ENCODE assay signal across 8 mouse cellular contexts in the genomic region with DNA sequence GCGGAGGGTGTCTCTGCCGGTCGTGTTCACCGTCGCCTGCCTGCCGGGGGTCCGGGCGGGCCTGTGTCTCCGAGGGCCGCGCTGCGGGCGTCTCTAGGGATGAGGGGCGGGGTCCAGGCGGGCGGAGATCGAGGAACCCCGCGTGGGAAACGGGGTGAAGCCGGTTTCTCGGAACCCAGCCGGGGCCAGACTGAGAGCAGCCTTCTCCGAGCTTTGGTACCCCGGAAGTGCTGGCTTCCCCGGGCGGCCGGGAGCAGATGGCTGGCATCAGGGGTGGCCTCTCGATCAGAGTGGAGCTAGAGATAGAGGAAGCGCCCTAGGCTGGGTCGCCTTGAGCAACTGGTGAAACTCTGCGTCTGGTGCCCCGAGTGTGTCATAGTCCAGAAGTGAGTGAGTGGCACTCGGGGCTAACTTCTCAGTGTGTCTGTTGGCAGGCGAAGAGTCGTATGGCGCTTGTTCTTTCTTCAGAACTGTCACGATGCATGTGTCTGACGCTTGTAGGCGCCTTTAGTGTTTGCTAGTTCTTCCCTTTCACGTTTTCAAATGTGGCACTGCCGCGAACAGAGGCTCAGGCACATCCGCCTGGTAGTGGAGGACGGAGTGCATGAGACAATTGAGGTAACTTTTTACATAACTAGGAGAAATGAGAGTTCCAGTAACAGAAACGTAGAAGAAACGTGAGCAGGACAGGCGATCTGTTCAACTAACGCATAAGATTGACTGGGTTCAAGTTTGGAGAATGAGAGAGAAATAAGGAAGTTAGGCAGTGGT. TPM values are rescaled to one million over a fixed set of nuclear protein-coding genes. Genes with fewer than 3 reads are reported as not detected.
DNase-seq lines count a peak whose midpoint lies in the region; ATAC-seq lines count a peak whose summit lies in the region.

No protein-coding gene starts in this region.

- no peaks in the 10 kb centered on the region for H3K27me3 ChIP-seq in heart, embryonic 15.5 days
- no peaks in the 10 kb centered on the region for H3K27me3 ChIP-seq in limb, embryonic 11.5 days (ENCODE audit: control insufficient read depth, insufficient read depth, low read length)
- no peaks in the 10 kb centered on the region for H3K27me3 ChIP-seq in neural tube, embryonic 14.5 days (ENCODE audit: control insufficient read depth, insufficient read depth, low read length)

- peak overlapping the region; percentile 90 for H3K27ac ChIP-seq in heart, embryonic 15.5 days
- H3K27ac ChIP-seq in limb, embryonic 11.5 days (replicated peaks; ENCODE audit: low read depth, low read length): peak overlapping the region; percentile 74; the same call in 1 of the 2 replicates
- peak overlapping the region; percentile 95 for H3K27ac ChIP-seq in neural tube, embryonic 14.5 days (ENCODE audit: low read depth, low read length)

- DNase-seq in gastrocnemius, postnatal 14 days: peak; percentile 61
- DNase-seq in gastrocnemius, postnatal 25 days: no peak
- peak; percentile 74 for DNase-seq in CD4-positive helper T cell, adult 2 months (ENCODE audit: low read depth, low spot score)
- DNase-seq in limb, embryonic 11.5 days (ENCODE audit: low spot score): no peak
- no peak for DNase-seq in retina, embryonic 14.5 days (ENCODE audit: low spot score)

- intact Hi-C loops in gastrocnemius, postnatal 14 days (cut with DNase I; ENCODE audit: low total_unique reads): loop anchor here (10.0 kb wide), 1 partner anchor 54 kb away; the partner anchor contains the start of gene Rbm25

- peak overlapping the region; percentile 75 for H3K4me2 ChIP-seq in heart, embryonic 15.5 days
- peak overlapping the region; percentile 69 for H3K4me2 ChIP-seq in limb, embryonic 11.5 days (ENCODE audit: low read depth, severe bottlenecking)
- H3K4me2 ChIP-seq in neural tube, embryonic 14.5 days (ENCODE audit: low read depth, low read length): peak overlapping the region; percentile 54

- peak overlapping the region; percentile 86 for H3K9ac ChIP-seq in heart, embryonic 15.5 days
- H3K9ac ChIP-seq in limb, embryonic 11.5 days (ENCODE audit: low read length): peak overlapping the region; percentile 67
- H3K9ac ChIP-seq in neural tube, embryonic 14.5 days (replicated peaks; ENCODE audit: low read depth, low read length): peak overlapping the region; percentile 90

- peak overlapping the region; percentile 84 for H3K4me3 ChIP-seq in heart, embryonic 15.5 days
- H3K4me3 ChIP-seq in limb, embryonic 11.5 days (ENCODE audit: low read depth, low read length): peak overlapping the region; percentile 61
- H3K4me3 ChIP-seq in neural tube, embryonic 14.5 days (ENCODE audit: low read depth, low read length): peak overlapping the region; percentile 91

- H3K9me3 ChIP-seq in heart, embryonic 15.5 days (replicated peaks): no peaks in the 10 kb centered on the region
- no peaks in the 10 kb centered on the region for H3K9me3 ChIP-seq in limb, embryonic 11.5 days (ENCODE audit: control insufficient read depth, low read length)
- H3K9me3 ChIP-seq in neural tube, embryonic 14.5 days (ENCODE audit: control insufficient read depth, low read length): no peaks in the 10 kb centered on the region

- peaks cover 16% of the 10 kb centered on the region for H3K4me1 ChIP-seq in heart, embryonic 15.5 days (replicated peaks)
- H3K4me1 ChIP-seq in limb, embryonic 11.5 days (ENCODE audit: control insufficient read depth, insufficient read depth, low read length): peaks cover 4% of the 10 kb centered on the region
- H3K4me1 ChIP-seq in neural tube, embryonic 14.5 days (ENCODE audit: control insufficient read depth, insufficient read depth, low read length): peaks cover 15% of the 10 kb centered on the region; the same call in 1 of the 2 replicates

- peaks cover 1% of the 10 kb centered on the region for H3K36me3 ChIP-seq in heart, embryonic 15.5 days
- H3K36me3 ChIP-seq in limb, embryonic 11.5 days (ENCODE audit: control insufficient read depth, insufficient read depth, low read length): no peaks in the 10 kb centered on the region; the same call in 1 of the 2 replicates
- no peaks in the 10 kb centered on the region for H3K36me3 ChIP-seq in neural tube, embryonic 14.5 days (ENCODE audit: control insufficient read depth, insufficient read depth, low read length)

- ATAC-seq in common myeloid progenitor, adult 5-6 weeks (replicated peaks; ENCODE audit: low read depth, poor library complexity, severe bottlenecking): peak; percentile 64
- ATAC-seq in heart, embryonic 15.5 days (replicated peaks; ENCODE audit: insufficient number of reproducible peaks, insufficient read depth, low FRiP score, low read depth): peak; percentile 72
- peak; percentile 85 for ATAC-seq in limb, embryonic 11.5 days (ENCODE audit: insufficient number of reproducible peaks, low FRiP score, low TSS enrichment, low read depth)
- ATAC-seq in neural tube, embryonic 14.5 days (ENCODE audit: low read depth): peak; percentile 88

- WGBS in heart, embryonic 15.5 days: under 1% methylated on average over 49 of the region's 49 CpGs
- WGBS in limb, embryonic 11.5 days: 1% methylated on average over 49 of the region's 49 CpGs
- WGBS in neural tube, embryonic 14.5 days: under 1% methylated on average over 43 of the region's 49 CpGs

RNA-seq across cellular contexts. Expression of gene Psen1, which starts 0.5 kb away (rescaled TPM):
- total RNA-seq in gastrocnemius, postnatal 14 days (2021): 10 to 100 TPM; 23.3 to 28.6 TPM
- total RNA-seq in gastrocnemius, postnatal 25 days (2021): 10 to 100 TPM; 21.9 to 22.9 TPM
- total RNA-seq in common myeloid progenitor, adult 5-6 weeks (2017): 61.5 and 71.2 TPM in 2 replicates
- polyA plus RNA-seq in heart, embryonic 15.5 days (2015; fragmentation: Nextera tagmentation; extraction: Ambion mirVana): 38.9 and 44.0 TPM in 2 replicates
- polyA plus RNA-seq in limb, embryonic 11.5 days (2014; fragmentation: Nextera tagmentation; extraction: Ambion mirVana): 68.0 and 71.2 TPM in 2 replicates
- polyA plus RNA-seq in neural tube, embryonic 14.5 days (2014; fragmentation: Nextera tagmentation; extraction: Ambion mirVana): 81.5 and 84.3 TPM in 2 replicates

RNA-seq across cellular contexts. Expression of gene Rbm25, which starts 57.5 kb away (rescaled TPM):
- total RNA-seq in gastrocnemius, postnatal 14 days (2021): 10 to 100 TPM; 42.3 to 49.0 TPM
- 10 to 100 TPM; 40.2 to 48.9 TPM for total RNA-seq in gastrocnemius, postnatal 25 days (2021)
- 249 and 269 TPM in 2 replicates for total RNA-seq in common myeloid progenitor, adult 5-6 weeks (2017)
- 156 and 157 TPM in 2 replicates for polyA plus RNA-seq in heart, embryonic 15.5 days (2015; fragmentation: Nextera tagmentation; extraction: Ambion mirVana)
- polyA plus RNA-seq in limb, embryonic 11.5 days (2014; fragmentation: Nextera tagmentation; extraction: Ambion mirVana): 279 and 308 TPM in 2 replicates
- polyA plus RNA-seq in neural tube, embryonic 14.5 days (2014; fragmentation: Nextera tagmentation; extraction: Ambion mirVana): 239 and 242 TPM in 2 replicates

Comparison
In these comparisons a context has a peak if more than half of its experiments do, and no peak if none do; other contexts are left out.
1. DNase-seq: peak in gastrocnemius, postnatal 14 days (single experiment) and CD4-positive helper T cell, adult 2 months (single experiment); none in gastrocnemius, postnatal 25 days (single experiment), limb, embryonic 11.5 days (single experiment) and retina, embryonic 14.5 days (single experiment).
2. Peak in every context shown above with its lines, with median percentiles within 50 percentile points of each other: ATAC-seq, H3K27ac ChIP-seq, H3K4me2 ChIP-seq, H3K4me3 ChIP-seq and H3K9ac ChIP-seq.